Mouse (Mus musculus) liver, embryonic 14.5 days (tissue): ENCODE measurements at regions not wholly inside any gene's neighbourhood (a gene's known extent, or its start where the extent isn't known, plus 50 kb on each side); places are given as distances from the start of the nearest gene placed in this dataset.

Experiments used
- ATAC-seq: fragments of 200-750 bp; cut with Nextera tagmentation; 2 replicates; pipeline ENCODE4 v1.8.0; 2017; ENCODE audit warnings: moderate number of reproducible peaks, mild to moderate bottlenecking, moderate library complexity; ENCODE audit not compliant: insufficient read depth
- DNase-seq, 3 experiments: peaks; one replicate each; pipeline ENCODE4 v3.0.0-alpha.2; 2012 to 2013; ENCODE audit warnings: low read depth in 3 of 3, low spot score in 3 of 3
- H3K27ac ChIP-seq: fragments of 300-500 bp; sonication (generic); 2 replicates; pipeline ENCODE4 v1.5.1; 2014; ENCODE audit warnings: moderate library complexity, mild to moderate bottlenecking, control low read depth, inconsistent platforms
- H3K27me3 ChIP-seq: fragments of 300-500 bp; sonication (generic); 2 replicates; pipeline ENCODE4 v1.6.1; 2014; ENCODE audit warnings: mild to moderate bottlenecking, low read length, moderate library complexity; ENCODE audit not compliant: control insufficient read depth, insufficient read depth
- H3K36me3 ChIP-seq: fragments of 300-500 bp; sonication (generic); replicated peaks from 2 replicates; pipeline ENCODE4 v1.6.1; 2014; ENCODE audit warnings: low read depth; ENCODE audit not compliant: control insufficient read depth, insufficient read depth
- H3K4me1 ChIP-seq, 2 experiments: fragments of 200-500 bp in 1 of 2; fragments of 300-500 bp in 1 of 2; sonication (generic) in 1 of 2; replicated peaks; 2 replicates each; pipeline ENCODE4 v1.6.1; 2012 to 2014; ENCODE audit warnings: antibody characterized with exemption in 1 of 2, inconsistent platforms in 1 of 2, low read length in 1 of 2; ENCODE audit not compliant: control insufficient read depth in 2 of 2, insufficient read depth in 2 of 2
- H3K4me2 ChIP-seq: fragments of 300-500 bp; sonication (generic); 2 replicates; pipeline ENCODE4 v1.6.1; 2014; ENCODE audit warnings: low read depth, mild to moderate bottlenecking, control low read depth, moderate library complexity
- H3K4me3 ChIP-seq, 2 experiments: fragments of 200-500 bp in 1 of 2; fragments of 300-500 bp in 1 of 2; sonication (generic) in 1 of 2; 2 replicates each; pipeline ENCODE4 v1.5.1; 2012 to 2014; ENCODE audit warnings: low read depth in 2 of 2, low read length in 2 of 2, mild to moderate bottlenecking in 2 of 2, control low read depth in 1 of 2, inconsistent platforms in 1 of 2, moderate library complexity in 1 of 2; ENCODE audit not compliant: insufficient read depth in 1 of 2
- H3K9ac ChIP-seq: fragments of 300-500 bp; sonication (generic); replicated peaks from 2 replicates; pipeline ENCODE4 v1.6.1; 2014; ENCODE audit warnings: mild to moderate bottlenecking, control low read depth, moderate library complexity
- H3K9me3 ChIP-seq: fragments of 300-500 bp; sonication (generic); 2 replicates; pipeline ENCODE4 v1.6.1; 2016; ENCODE audit warnings: low read length, mixed read lengths; ENCODE audit not compliant: control insufficient read depth
- CTCF ChIP-seq: IDR thresholded peaks from 2 replicates; pipeline ENCODE4 v1.5.1; 2016; ENCODE audit warnings: antibody characterized with exemption, low read depth, control low read depth
- EP300 ChIP-seq: IDR thresholded peaks from 2 replicates; pipeline ENCODE4 v1.6.1; 2016; ENCODE audit warnings: antibody characterized with exemption, low read depth
- WGBS: fragments of 180-500 bp; shearing (Covaris S2); extraction: QIAGEN DNeasy Blood & Tissue Kit; methylation state at CpG from one replicate; pipeline ENCODE4 v1.1.7; 2014; ENCODE audit not compliant: insufficient replicate concordance; 5-methylcytosine and 5-hydroxymethylcytosine counted together

DNA sequence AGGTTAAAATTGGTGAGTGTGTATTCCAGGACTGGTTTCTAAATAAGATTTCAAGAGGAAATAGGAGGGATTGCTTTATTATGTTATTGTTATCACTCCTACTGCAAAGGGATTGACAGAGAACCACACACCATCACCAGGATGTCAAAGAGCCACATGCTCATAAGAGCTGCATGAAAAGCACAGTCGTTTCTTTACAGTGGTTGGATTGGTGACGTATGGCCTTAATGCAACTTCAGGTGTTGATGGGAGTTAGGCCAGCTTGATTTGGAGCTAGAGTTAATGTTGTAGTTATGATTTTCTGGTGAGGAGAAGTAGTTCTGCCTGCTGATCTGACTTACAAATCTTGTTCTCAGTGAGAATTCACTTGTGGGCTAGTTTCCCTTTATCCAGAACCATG, 344.9 kb upstream of the Satb1 start:
- H3K9me3 ChIP-seq = no peaks in the 10 kb centered on the region
- ATAC-seq (no peak), DNase-seq (no peak)
- H3K27ac ChIP-seq = no peak overlapping the region
- WGBS = 62% methylated on average over 2 of the region's 2 CpGs
- no peak overlapping the region for H3K9ac ChIP-seq
- H3K4me2 ChIP-seq = no peak overlapping the region
- H3K27me3 ChIP-seq = no peaks in the 10 kb centered on the region
- no peak overlapping the region for H3K4me3 ChIP-seq
- H3K36me3 ChIP-seq = no peaks in the 10 kb centered on the region
- TF ChIP-seq CTCF = no peak
- no peak for TF ChIP-seq EP300
- no peaks in the 10 kb centered on the region for H3K4me1 ChIP-seq

DNA sequence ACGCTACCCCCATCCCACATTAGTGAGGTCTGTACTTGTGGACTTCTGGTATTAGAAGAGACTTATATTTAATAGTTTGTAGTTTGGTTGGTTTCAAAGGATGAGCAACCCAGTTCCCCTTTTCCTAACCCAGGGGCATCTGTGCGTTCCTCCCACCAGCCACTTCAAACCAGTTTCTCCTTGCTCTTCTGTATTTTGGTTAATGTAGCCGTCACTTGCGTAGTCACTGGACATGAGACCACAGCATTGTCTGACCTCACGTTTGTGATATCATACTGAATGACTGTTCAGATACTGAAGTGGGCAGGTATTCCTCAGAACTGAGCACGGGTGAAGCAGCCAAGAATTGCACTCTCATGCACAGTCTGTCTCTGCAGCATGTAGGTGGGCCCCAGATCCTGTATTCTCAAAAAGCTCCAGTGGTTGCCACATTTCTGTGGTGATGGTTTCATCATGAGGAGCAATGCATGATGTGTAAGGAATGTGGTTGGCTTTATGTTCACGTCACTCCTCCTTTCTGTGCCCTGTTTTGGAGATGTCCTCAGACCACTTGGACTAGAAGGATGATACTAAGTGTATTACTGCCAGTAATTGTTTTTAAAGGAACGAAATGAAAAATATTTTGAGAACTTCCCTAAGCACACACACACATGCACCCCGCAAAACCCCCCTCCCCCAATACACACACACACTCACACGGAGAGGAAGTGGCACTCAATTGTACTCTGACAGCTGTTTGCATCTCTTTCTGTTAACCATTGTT, 335.2 kb upstream of the Satb1 start:
- ATAC-seq = no peak

DNA sequence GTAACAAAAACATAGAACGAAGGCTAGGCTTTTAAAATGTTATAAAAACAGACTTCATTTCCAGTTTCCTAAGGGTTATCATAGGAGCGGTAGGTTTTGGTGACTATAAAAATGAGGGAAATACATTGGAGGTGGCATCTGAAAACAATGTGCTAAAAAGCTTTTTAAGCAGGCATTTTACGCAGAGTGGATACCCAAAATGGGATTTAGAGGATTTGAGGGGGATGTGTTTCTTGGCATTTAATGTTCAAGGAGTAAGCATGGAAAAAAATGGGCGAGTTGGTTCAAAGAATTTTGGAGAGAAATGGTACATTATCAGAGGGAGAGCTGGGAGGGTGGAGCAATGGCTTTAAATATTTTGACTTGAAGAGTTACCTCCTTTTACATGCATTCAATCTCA, 334.6 kb upstream of the Satb1 start:
- DNase-seq (no peak), ATAC-seq (no peak)
- H3K27me3 ChIP-seq = no peaks in the 10 kb centered on the region
- no peak overlapping the region for H3K4me3 ChIP-seq
- no peak overlapping the region for H3K9ac ChIP-seq
- H3K27ac ChIP-seq = no peak overlapping the region
- H3K4me2 ChIP-seq = no peak overlapping the region
- no peaks in the 10 kb centered on the region for H3K4me1 ChIP-seq
- TF ChIP-seq CTCF = no peak
- TF ChIP-seq EP300 = no peak
- H3K36me3 ChIP-seq = no peaks in the 10 kb centered on the region
- WGBS = 66% methylated on average over 4 of the region's 4 CpGs
- no peaks in the 10 kb centered on the region for H3K9me3 ChIP-seq

More for the DNA sequence above, 335.2 kb upstream of the Satb1 start:
- H3K9me3 ChIP-seq = no peaks in the 10 kb centered on the region
- no peak overlapping the region for H3K27ac ChIP-seq
- 28% methylated on average over 10 of the region's 10 CpGs for whole genome bisulfite sequencing
- no peak overlapping the region for H3K9ac ChIP-seq
- no peaks in the 10 kb centered on the region for H3K4me1 ChIP-seq
- H3K27me3 ChIP-seq = no peaks in the 10 kb centered on the region
- H3K36me3 ChIP-seq = no peaks in the 10 kb centered on the region
- H3K4me2 ChIP-seq = no peak overlapping the region
- DNase-seq = peak in 1 of 3 experiments; percentile 22
- TF ChIP-seq CTCF = no peak
- TF ChIP-seq EP300 = no peak
- H3K4me3 ChIP-seq = no peak overlapping the region

DNA sequence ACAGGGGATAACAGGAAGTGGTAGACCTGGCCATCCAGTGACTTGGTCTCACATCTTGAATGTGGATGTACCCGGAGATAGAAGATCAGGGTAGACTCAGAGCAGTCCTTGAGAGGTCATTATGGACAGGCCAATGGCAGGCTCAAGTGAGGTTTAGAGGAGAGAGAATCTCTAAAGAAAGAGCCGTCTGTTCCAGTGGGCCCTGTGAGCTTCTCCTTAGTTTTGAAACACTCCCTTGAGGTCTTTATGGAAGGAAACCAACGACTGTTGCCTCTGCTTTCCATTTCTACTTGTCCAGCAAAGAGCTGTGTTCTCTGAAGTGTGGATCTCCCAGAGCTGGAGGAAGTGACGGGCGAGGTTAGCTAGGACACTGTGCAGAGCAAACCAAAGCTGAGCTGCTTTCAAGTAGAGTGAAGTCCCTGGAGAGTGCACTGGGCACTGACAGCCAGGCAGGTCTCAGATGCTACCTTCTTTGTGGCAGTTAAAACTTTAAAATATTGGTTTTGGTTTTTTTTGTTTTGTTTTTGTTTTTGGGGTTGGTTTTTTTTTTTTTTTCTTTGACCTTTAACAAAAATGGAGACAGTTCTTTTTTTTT, 332.9 kb upstream of the Satb1 start:
- Histone ChIP-seq H3K27ac (no peak overlapping the region), H3K4me2 (no peak overlapping the region), H3K27me3 (no peaks in the 10 kb centered on the region), H3K36me3 (no peaks in the 10 kb centered on the region), H3K4me3 (no peak overlapping the region), H3K9me3 (no peaks in the 10 kb centered on the region), H3K4me1 (no peaks in the 10 kb centered on the region), H3K9ac (no peak overlapping the region)
- WGBS = 48% methylated on average over 5 of the region's 5 CpGs
- TF ChIP-seq CTCF (no peak), EP300 (no peak)
- no peak for ATAC-seq
- DNase-seq = no peak

DNA sequence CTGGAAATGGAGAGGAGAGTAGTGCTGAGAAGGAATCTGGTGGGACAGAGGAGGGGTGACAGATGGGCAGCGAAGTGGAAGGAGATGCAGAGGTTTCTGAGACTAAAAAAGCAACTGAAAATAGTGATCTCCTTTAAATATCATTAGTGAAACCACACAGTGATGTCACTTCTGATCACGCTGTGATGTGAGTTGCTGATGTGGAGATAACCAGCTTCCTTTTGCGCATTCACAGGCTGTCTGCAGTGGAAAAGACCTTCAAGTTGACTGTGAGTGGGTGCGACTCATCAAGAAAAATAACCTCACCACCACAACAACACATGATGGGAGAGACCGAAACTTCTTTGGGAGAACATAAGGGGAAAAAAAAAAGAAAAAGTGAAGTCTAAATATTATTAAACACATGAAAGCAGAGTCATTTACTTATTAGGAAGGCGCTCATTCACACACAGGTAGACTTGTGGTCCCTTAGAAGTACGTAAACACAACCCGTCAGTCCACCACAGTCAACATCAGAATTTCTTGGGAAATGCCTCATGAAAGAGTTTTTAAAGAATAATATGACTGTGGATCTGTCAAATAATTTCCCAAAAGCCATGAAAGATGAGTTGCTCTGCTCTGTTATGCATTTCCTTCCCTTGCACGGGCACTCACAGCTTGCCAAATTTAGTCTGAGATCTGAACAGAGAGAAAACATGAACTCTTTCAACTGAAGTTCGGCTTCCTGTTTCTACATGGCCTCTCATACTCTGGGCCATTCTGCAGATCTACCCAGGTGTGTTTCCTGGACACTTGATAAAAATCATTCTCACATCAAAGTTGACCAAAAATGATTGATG, 329.7 kb upstream of the Satb1 start:
- Histone ChIP-seq H3K4me3 (no peak overlapping the region), H3K36me3 (no peaks in the 10 kb centered on the region), H3K4me2 (no peak overlapping the region), H3K27ac (no peak overlapping the region), H3K9ac (no peak overlapping the region), H3K27me3 (no peaks in the 10 kb centered on the region), H3K4me1 (no peaks in the 10 kb centered on the region), H3K9me3 (no peaks in the 10 kb centered on the region)
- TF ChIP-seq CTCF = no peak
- no peak for TF ChIP-seq EP300
- 29% methylated on average over 10 of the region's 10 CpGs for WGBS
- ATAC-seq (no peak), DNase-seq (no peak)
